Mouse (Mus musculus) stomach, embryonic 15.5 days (tissue): ENCODE data around the gene Nhlrc3. TPM values are rescaled to one million over a fixed set of nuclear protein-coding genes. Genes with fewer than 3 reads are reported as not detected.

ENCODE experiments used
- ATAC-seq: fragments of 200-750 bp; cut with Nextera tagmentation; 2 replicates; pipeline ENCODE4 v1.8.0; 2017; ENCODE audit warnings: low read depth, moderate number of reproducible peaks, moderate TSS enrichment; ENCODE audit not compliant: insufficient read depth, low FRiP score
- H3K27ac ChIP-seq: fragments of 300-500 bp; sonication (generic); 2 replicates; pipeline ENCODE4 v1.5.1; 2015; ENCODE audit warnings: mild to moderate bottlenecking, inconsistent platforms
- H3K27me3 ChIP-seq: fragments of 300-500 bp; sonication (generic); replicated peaks from 2 replicates; pipeline ENCODE4 v1.6.1; 2015; ENCODE audit warnings: inconsistent platforms
- H3K36me3 ChIP-seq: fragments of 300-500 bp; sonication (generic); 2 replicates; pipeline ENCODE4 v1.6.1; 2015; ENCODE audit warnings: inconsistent platforms
- H3K4me1 ChIP-seq: fragments of 300-500 bp; sonication (generic); 2 replicates; pipeline ENCODE4 v1.6.1; 2015; ENCODE audit warnings: inconsistent platforms
- H3K4me2 ChIP-seq: fragments of 300-500 bp; sonication (generic); 2 replicates; pipeline ENCODE4 v1.6.1; 2015; ENCODE audit warnings: mild to moderate bottlenecking, inconsistent platforms
- H3K4me3 ChIP-seq: fragments of 300-500 bp; sonication (generic); replicated peaks from 2 replicates; pipeline ENCODE4 v1.5.1; 2015; ENCODE audit warnings: inconsistent platforms
- H3K9ac ChIP-seq: fragments of 300-500 bp; sonication (generic); 2 replicates; pipeline ENCODE4 v1.6.1; 2015; ENCODE audit warnings: inconsistent platforms
- H3K9me3 ChIP-seq: fragments of 300-500 bp; sonication (generic); 2 replicates; pipeline ENCODE4 v1.6.1; 2016; ENCODE audit warnings: inconsistent platforms
- WGBS: fragments of 180-500 bp; shearing (Covaris S2); methylation state at CpG from one replicate; pipeline ENCODE4 v1.1.7; 2015; 5-methylcytosine and 5-hydroxymethylcytosine counted together
- polyA plus RNA-seq: library from polyadenylated mRNA; unstranded; fragments of >200 nt; fragmentation: Nextera tagmentation; extraction: Ambion mirVana; gene quantifications from 2 replicates; pipeline ENCODE4 v1.2.1, GENCODE M21; 2015

The Nhlrc3 gene
- polyA plus RNA-seq, 1 experiment from 2014 or later = 10.8 TPM

- 36% methylated on average over 3 of the region's 3 CpGs for WGBS
- Histone ChIP-seq H3K9ac (no peak overlapping the region), H3K4me2 (no peak overlapping the region), H3K36me3 (no peaks in the 10 kb centered on the region), H3K4me1 (no peaks in the 10 kb centered on the region), H3K27me3 (no peaks in the 10 kb centered on the region), H3K9me3 (no peaks in the 10 kb centered on the region), H3K27ac (no peak overlapping the region), H3K4me3 (no peak overlapping the region)
- peak; percentile 35; the same call in 1 of the 2 replicates for ATAC-seq
Measured at GRCm38 (mm10) chr3:53413959-53414358, 49.2 kb downstream of the Nhlrc3 start.

- Histone ChIP-seq H3K4me3 (no peak overlapping the region), H3K4me2 (no peak overlapping the region), H3K4me1 (no peaks in the 10 kb centered on the region), H3K9ac (no peak overlapping the region), H3K9me3 (no peaks in the 10 kb centered on the region), H3K27me3 (no peaks in the 10 kb centered on the region), H3K27ac (no peak overlapping the region), H3K36me3 (no peaks in the 10 kb centered on the region)
- ATAC-seq = no peak
- WGBS = 61% methylated on average over 2 of the region's 2 CpGs
Measured at GRCm38 (mm10) chr3:53413465-53413864, 49.7 kb downstream of the Nhlrc3 start.

GRCm38 (mm10) chr3:53412259-53412658, 50.9 kb downstream of the Nhlrc3 start:
- ATAC-seq = no peak
- 93% methylated on average over 5 of the region's 5 CpGs for WGBS
- Histone ChIP-seq H3K36me3 (no peaks in the 10 kb centered on the region), H3K27me3 (no peaks in the 10 kb centered on the region), H3K9me3 (no peaks in the 10 kb centered on the region), H3K4me3 (no peak overlapping the region), H3K4me1 (no peaks in the 10 kb centered on the region), H3K4me2 (no peak overlapping the region), H3K27ac (no peak overlapping the region), H3K9ac (no peak overlapping the region)

DNA sequence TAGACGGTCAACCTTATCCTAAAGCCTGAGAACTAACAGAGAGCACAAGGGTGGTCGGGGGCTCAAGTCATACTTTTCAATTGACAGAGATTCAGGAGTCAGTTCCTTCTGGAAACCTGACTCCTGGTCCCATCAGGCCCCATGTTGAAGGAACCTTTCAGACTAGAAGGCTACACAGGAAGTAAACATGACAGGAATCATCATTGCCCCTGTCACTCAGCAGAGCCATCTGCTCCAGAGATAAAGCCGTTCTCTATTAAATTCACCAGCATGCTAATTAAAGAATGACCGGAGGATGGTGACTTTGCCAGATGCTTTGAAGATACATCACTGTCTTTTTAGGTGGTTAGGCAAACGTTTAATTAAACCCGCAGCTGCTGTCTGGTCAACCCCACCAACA, 53.1 kb downstream of the Nhlrc3 start:
- Histone ChIP-seq H3K4me2 (no peak overlapping the region), H3K9ac (no peak overlapping the region), H3K9me3 (no peaks in the 10 kb centered on the region), H3K4me1 (no peaks in the 10 kb centered on the region), H3K4me3 (no peak overlapping the region), H3K36me3 (no peaks in the 10 kb centered on the region), H3K27ac (no peak overlapping the region), H3K27me3 (no peaks in the 10 kb centered on the region)
- WGBS = 63% methylated on average over 6 of the region's 6 CpGs
- no peak for ATAC-seq

DNA sequence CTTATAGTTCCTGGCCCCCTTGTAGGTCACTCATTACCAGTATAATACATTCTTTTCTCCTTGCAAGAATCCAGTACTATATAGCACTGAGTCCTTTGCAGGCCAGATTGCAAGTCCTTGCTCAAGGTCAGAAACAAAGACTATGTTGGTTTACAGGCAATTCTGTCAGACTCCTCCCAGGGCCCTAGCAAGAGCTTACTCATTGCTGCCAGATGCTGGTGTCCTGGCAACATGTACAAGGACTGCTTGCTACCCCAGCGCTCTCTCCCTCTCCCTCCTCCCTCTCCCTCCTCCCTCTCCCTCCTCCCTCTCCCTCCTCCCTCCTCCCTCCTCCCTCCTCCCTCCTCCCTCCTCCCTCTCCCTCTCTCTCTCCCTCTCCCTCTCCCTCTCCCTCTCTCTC, 56.0 kb downstream of the Nhlrc3 start:
- H3K27ac ChIP-seq = no peak overlapping the region
- no peaks in the 10 kb centered on the region for H3K27me3 ChIP-seq
- H3K9me3 ChIP-seq = no peaks in the 10 kb centered on the region
- H3K4me3 ChIP-seq = no peak overlapping the region
- no peaks in the 10 kb centered on the region for H3K36me3 ChIP-seq
- H3K4me1 ChIP-seq = no peaks in the 10 kb centered on the region
- no peak overlapping the region for H3K9ac ChIP-seq
- no peak overlapping the region for H3K4me2 ChIP-seq
- WGBS = 67% methylated on average over 1 of the region's 1 CpGs
- ATAC-seq = no peak

Other genes starting within 250 kb of the Nhlrc3 start
- gene Proser1, start 334 bp upstream of the Nhlrc3 start, polyA plus RNA-seq = 17.4 and 18.2 TPM in 2 replicates
- 0.14 TPM in 1 of 2 replicates, not detected in the other for gene Stoml3, start 25.3 kb upstream of the Nhlrc3 start, polyA plus RNA-seq
- gene Frem2, start 194.0 kb upstream of the Nhlrc3 start, polyA plus RNA-seq = 11.6 and 12.0 TPM in 2 replicates